Mouse (Mus musculus): ENCODE measurements at regions not wholly inside any gene's neighbourhood (a gene's known extent, or its start where the extent isn't known, plus 50 kb on each side); places are given as distances from the start of the nearest gene placed in this dataset.

GRCm38 (mm10) chr12:46634771-46635124 is 184.0 kb downstream of the Nova1 start:
- TF ChIP-seq POLR2A (IDR thresholded peaks at IDR 0.05; ENCODE audit: borderline replicate concordance, insufficient read depth, low read length): no peak
- no peak for TF ChIP-seq CTCF (IDR thresholded peaks at IDR 0.05; ENCODE audit: borderline replicate concordance, insufficient read depth, low read depth, low read length)
